Mouse (Mus musculus): Measurements from ENCODE around the gene Pabpn1l.
"Not testable (repeated sequence)": the region's sequence is repeated elsewhere in the genome, so short reads cannot be mapped to it uniquely, and the experiment has no call there.

The Pabpn1l gene

GRCm38 (mm10) chr8:122646337-122646736 lies 23.8 kb upstream of the Pabpn1l start:
- DNase-seq (ENCODE audit: low spot score) = no peak

- DNase-seq (ENCODE audit: low spot score) = no peak
These were observed 21.8 kb upstream of the Pabpn1l start for GRCm38 (mm10) chr8:122644175-122644954.

- no peak for DNase-seq (ENCODE audit: low spot score)
These were observed 19.5 kb upstream of the Pabpn1l start for GRCm38 (mm10) chr8:122642071-122642470.

GRCm38 (mm10) chr8:122641406-122641805 lies 18.9 kb upstream of the Pabpn1l start:
- DNase-seq (ENCODE audit: low spot score) = no peak

- no peak for DNase-seq (ENCODE audit: low spot score)
These were observed 18.3 kb upstream of the Pabpn1l start for GRCm38 (mm10) chr8:122640825-122641224.

- peak; percentile 82 for DNase-seq (ENCODE audit: low spot score)
These were observed 17.1 kb upstream of the Pabpn1l start for GRCm38 (mm10) chr8:122639521-122640248.

GRCm38 (mm10) chr8:122638601-122639000 lies 16.1 kb upstream of the Pabpn1l start:
- no peak for DNase-seq (ENCODE audit: low spot score)

- DNase-seq (ENCODE audit: low spot score) = no peak
These were observed 14.7 kb upstream of the Pabpn1l start for GRCm38 (mm10) chr8:122637230-122637629.

- DNase-seq (ENCODE audit: low spot score) = no peak
These were observed 14.2 kb upstream of the Pabpn1l start for GRCm38 (mm10) chr8:122636803-122637175.

GRCm38 (mm10) chr8:122635878-122636802 lies 13.6 kb upstream of the Pabpn1l start:
- DNase-seq (ENCODE audit: low spot score) = peak; percentile 90

GRCm38 (mm10) chr8:122633205-122633604 lies 10.7 kb upstream of the Pabpn1l start:
- no peak for DNase-seq (ENCODE audit: low spot score)

GRCm38 (mm10) chr8:122632134-122632533 lies 9.6 kb upstream of the Pabpn1l start:
- DNase-seq (ENCODE audit: low spot score) = not testable (repeated sequence)

GRCm38 (mm10) chr8:122630696-122631095 lies 8.2 kb upstream of the Pabpn1l start:
- no peak for DNase-seq (ENCODE audit: low spot score)

GRCm38 (mm10) chr8:122629388-122629787 lies 6.8 kb upstream of the Pabpn1l start:
- DNase-seq (ENCODE audit: low spot score) = no peak

GRCm38 (mm10) chr8:122626896-122627295 lies 4.4 kb upstream of the Pabpn1l start:
- no peak for DNase-seq (ENCODE audit: low spot score)

GRCm38 (mm10) chr8:122625811-122626210 lies 3.3 kb upstream of the Pabpn1l start:
- no peak for DNase-seq (ENCODE audit: low spot score)

GRCm38 (mm10) chr8:122624653-122625052 lies 2.1 kb upstream of the Pabpn1l start:
- DNase-seq (ENCODE audit: low spot score) = no peak

- no peak for DNase-seq (ENCODE audit: low spot score)
These were observed 1.5 kb upstream of the Pabpn1l start for GRCm38 (mm10) chr8:122623844-122624642.

- DNase-seq (ENCODE audit: low spot score) = no peak
These were observed 2.1 kb downstream of the Pabpn1l start for GRCm38 (mm10) chr8:122620446-122620845.

GRCm38 (mm10) chr8:122618660-122619378 lies 3.7 kb downstream of the Pabpn1l start:
- DNase-seq (ENCODE audit: low spot score) = no peak
